Mouse (Mus musculus) mature B cell (primary cell): ENCODE measurements around the gene Hist1h4d.
"Not testable (repeated sequence)": the region's sequence is repeated elsewhere in the genome, so short reads cannot be mapped to it uniquely, and the experiment has no call there.

Source experiments
- in situ Hi-C: fragments of 300-500 bp; cut with MboI; formaldehyde crosslinking; loops from 2 replicates; pipeline ENCODE4 v1.14.3; 2019

Hist1h4d gene

GRCm38 (mm10) chr13:23551146-23551834, 30.1 kb upstream of the Hist1h4d start, which contains the start of gene Hist1h4f:
Hist1h4f (minus strand) TSS chr13:23551648.
- in situ Hi-C loops: loop anchor here (10.0 kb wide), 2 partner anchors 194 to 1726 kb away; partner anchors contain the start of genes Hist1h2bb and Hist1h3c

- in situ Hi-C loops: loop anchor here (10.0 kb wide), 2 partner anchors 193 to 1727 kb away; partner anchors contain the start of genes Hist1h2bb and Hist1h3c
Observed at GRCm38 (mm10) chr13:23551931-23552914, 29.2 kb upstream of the Hist1h4d start.

GRCm38 (mm10) chr13:23552962-23553361, 28.4 kb upstream of the Hist1h4d start, which contains the start of gene Hist1h1d:
Hist1h1d (plus strand) TSS chr13:23553262.
- in situ Hi-C loops: loop anchor here (10.0 kb wide), 2 partner anchors 192 to 1728 kb away; partner anchors contain the start of genes Hist1h2bb and Hist1h3c

- in situ Hi-C loops: loop anchor here (10.0 kb wide), 2 partner anchors 190 to 1730 kb away; partner anchors contain the start of genes Hist1h2bb and Hist1h3c
Observed at GRCm38 (mm10) chr13:23554393-23554792, 27.0 kb upstream of the Hist1h4d start.

GRCm38 (mm10) chr13:23554925-23555838, 26.2 kb upstream of the Hist1h4d start:
- in situ Hi-C loops: loop anchor here (10.0 kb wide), 2 partner anchors 190 to 1730 kb away; partner anchors contain the start of genes Hist1h2bb and Hist1h3c

- in situ Hi-C loops: loop anchor here (10.0 kb wide), 2 partner anchors 189 to 1731 kb away; partner anchors contain the start of genes Hist1h2bb and Hist1h3c
Observed at GRCm38 (mm10) chr13:23555839-23556416, 25.5 kb upstream of the Hist1h4d start.

GRCm38 (mm10) chr13:23556906-23557305, 24.5 kb upstream of the Hist1h4d start:
- in situ Hi-C loops: loop anchor here (10.0 kb wide), 2 partner anchors 188 to 1732 kb away; partner anchors contain the start of genes Hist1h2bb and Hist1h3c

GRCm38 (mm10) chr13:23560699-23561098, 20.7 kb upstream of the Hist1h4d start:
- in situ Hi-C loops: not testable (repeated sequence)

- in situ Hi-C loops: not testable (repeated sequence)
Observed at GRCm38 (mm10) chr13:23561531-23561882, 19.9 kb upstream of the Hist1h4d start.

- in situ Hi-C loops: not testable (repeated sequence)
Observed at GRCm38 (mm10) chr13:23561883-23562659, 19.3 kb upstream of the Hist1h4d start, which contains the start of gene Hist1h3e. Hist1h3e (minus strand) TSS chr13:23562369.

- in situ Hi-C loops: no loop called here
Observed at GRCm38 (mm10) chr13:23562699-23563462, 18.5 kb upstream of the Hist1h4d start.

GRCm38 (mm10) chr13:23564482-23564881, 16.9 kb upstream of the Hist1h4d start:
- in situ Hi-C loops: no loop called here

- in situ Hi-C loops: not testable (repeated sequence)
Observed at GRCm38 (mm10) chr13:23570261-23571021, 11.0 kb upstream of the Hist1h4d start.

GRCm38 (mm10) chr13:23571022-23571503, 10.3 kb upstream of the Hist1h4d start, which contains the start of the genes Hist1h2ae and Hist1h2bg:
Hist1h2ae (minus strand) TSS chr13:23571220.
Hist1h2bg (plus strand) TSS chr13:23571396.
- in situ Hi-C loops: no loop called here

- in situ Hi-C loops: not testable (repeated sequence)
Observed at GRCm38 (mm10) chr13:23571504-23572217, 9.7 kb upstream of the Hist1h4d start.

GRCm38 (mm10) chr13:23572218-23573033, 9.0 kb upstream of the Hist1h4d start:
- in situ Hi-C loops: no loop called here
